Mouse (Mus musculus) c-Kit-positive CD71-positive TER-119-positive erythroid progenitor cells, embryonic 14.5 days (primary cell): ENCODE data around the gene Tesk2.
"Not testable (repeated sequence)": the region's sequence is repeated elsewhere in the genome, so short reads cannot be mapped to it uniquely, and the experiment has no call there.

Experiments
- DNase-seq: peaks from one replicate; pipeline ENCODE4 v3.0.0-alpha.2; 2013; ENCODE audit warnings: low spot score

The Tesk2 gene

GRCm38 (mm10) chr4:116794273-116794672 lies 73.5 kb downstream of the Tesk2 start:
- no peak for DNase-seq

GRCm38 (mm10) chr4:116796442-116797110 lies 75.8 kb downstream of the Tesk2 start:
- no peak for DNase-seq

- DNase-seq = peak; percentile 42
Measured at GRCm38 (mm10) chr4:116799901-116800300, 79.2 kb downstream of the Tesk2 start.

GRCm38 (mm10) chr4:116807197-116808129 lies 86.7 kb downstream of the Tesk2 start, which contains the start of the genes Toe1 and Mutyh:
Toe1 (minus strand) TSS chr4:116807640.
Mutyh (plus strand) TSS chr4:116807723.
- peak; percentile 95 for DNase-seq

- DNase-seq = no peak
Measured at GRCm38 (mm10) chr4:116811012-116811411, 90.3 kb downstream of the Tesk2 start.

GRCm38 (mm10) chr4:116815276-116815675 lies 94.5 kb downstream of the Tesk2 start:
- DNase-seq = no peak

- no peak for DNase-seq
Measured at GRCm38 (mm10) chr4:116817486-116817885, 96.7 kb downstream of the Tesk2 start.

GRCm38 (mm10) chr4:116819968-116820901 lies 99.5 kb downstream of the Tesk2 start:
- DNase-seq = no peak

GRCm38 (mm10) chr4:116820902-116821693 lies 100.3 kb downstream of the Tesk2 start:
- peak; percentile 60 for DNase-seq

- DNase-seq = no peak
Measured at GRCm38 (mm10) chr4:116821694-116822016, 100.9 kb downstream of the Tesk2 start, which contains the start of gene Hpdl. Hpdl (minus strand) TSS chr4:116821707.

GRCm38 (mm10) chr4:116824541-116825004 lies 103.8 kb downstream of the Tesk2 start:
- DNase-seq = peak; percentile 62

- peak; percentile 73 for DNase-seq
Measured at GRCm38 (mm10) chr4:116827819-116828218, 107.1 kb downstream of the Tesk2 start.

- no peak for DNase-seq
Measured at GRCm38 (mm10) chr4:116829364-116830069, 108.8 kb downstream of the Tesk2 start.

- DNase-seq = no peak
Measured at GRCm38 (mm10) chr4:116830070-116830368, 109.3 kb downstream of the Tesk2 start.

GRCm38 (mm10) chr4:116838999-116839398 lies 118.3 kb downstream of the Tesk2 start:
- no peak for DNase-seq

GRCm38 (mm10) chr4:116840096-116840495 lies 119.3 kb downstream of the Tesk2 start:
- not testable (repeated sequence) for DNase-seq

- no peak for DNase-seq
Measured at GRCm38 (mm10) chr4:116840841-116841240, 120.1 kb downstream of the Tesk2 start.

- DNase-seq = no peak
Measured at GRCm38 (mm10) chr4:116844324-116844723, 123.6 kb downstream of the Tesk2 start.

- no peak for DNase-seq
Measured at GRCm38 (mm10) chr4:116849901-116850300, 129.2 kb downstream of the Tesk2 start.

- DNase-seq = no peak
Measured at GRCm38 (mm10) chr4:116854286-116854685, 133.5 kb downstream of the Tesk2 start.
